Mouse (Mus musculus): Measurements from ENCODE around the gene Tmem150b. TPM values are rescaled to one million over a fixed set of nuclear protein-coding genes. Genes with fewer than 3 reads are reported as not detected.

Tmem150b gene
- polyA plus RNA-seq, 1 experiment from 2014 or later, result 0.33 TPM

DNA sequence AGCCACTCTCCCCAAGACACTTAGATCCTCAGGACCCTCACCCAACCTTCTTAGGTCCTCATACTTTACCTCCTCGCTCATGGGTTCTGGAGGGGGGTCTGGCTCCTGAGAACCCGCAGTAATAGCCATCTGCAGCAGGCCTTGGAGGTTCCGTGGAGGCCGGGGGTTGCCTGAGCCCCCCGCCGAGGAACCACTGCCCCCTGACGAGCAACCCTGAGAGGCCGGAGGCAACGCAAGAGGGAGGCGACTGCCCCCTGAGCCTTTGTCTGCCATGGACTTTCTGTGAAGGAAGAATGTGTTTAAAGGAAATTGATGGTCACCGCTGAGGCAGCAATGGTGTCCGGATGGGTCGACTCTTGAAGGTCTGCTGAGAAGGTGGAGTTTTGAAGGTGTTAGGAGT, 40.8 kb downstream of the Tmem150b start:
- Histone ChIP-seq H3K9ac (peak overlapping the region; percentile 58), H3K4me3 (peak overlapping the region; percentile 83), H3K9me3 (no peaks in the 10 kb centered on the region), H3K4me2 (replicated peaks) (peak overlapping the region; percentile 97), H3K4me1 (peaks cover 6% of the 10 kb centered on the region), H3K36me3 (peaks cover 19% of the 10 kb centered on the region), H3K27ac (no peak overlapping the region), H3K27me3 (no peaks in the 10 kb centered on the region)
- no peak for ATAC-seq (ENCODE audit: insufficient number of reproducible peaks, insufficient read depth, low FRiP score, low TSS enrichment)
- under 1% methylated on average over 13 of the region's 13 CpGs for WGBS

GRCm38 (mm10) chr7:4683307-4683706, 41.7 kb downstream of the Tmem150b start:
- no peak overlapping the region for H3K4me3 ChIP-seq
- no peak overlapping the region for H3K4me2 ChIP-seq (replicated peaks)
- 81% methylated on average over 5 of the region's 5 CpGs for WGBS

GRCm38 (mm10) chr7:4675200-4675599, 49.8 kb downstream of the Tmem150b start:
- no peak for ATAC-seq (ENCODE audit: insufficient number of reproducible peaks, insufficient read depth, low FRiP score, low TSS enrichment)

More at GRCm38 (mm10) chr7:4683307-4683706, 41.7 kb downstream of the Tmem150b start:
- Histone ChIP-seq H3K27ac (no peak overlapping the region), H3K27me3 (no peaks in the 10 kb centered on the region), H3K4me1 (peaks cover 6% of the 10 kb centered on the region), H3K9ac (no peak overlapping the region), H3K9me3 (no peaks in the 10 kb centered on the region), H3K36me3 (peaks cover 19% of the 10 kb centered on the region)
- ATAC-seq (ENCODE audit: insufficient number of reproducible peaks, insufficient read depth, low FRiP score, low TSS enrichment), result no peak

GRCm38 (mm10) chr7:4674114-4674731, 50.8 kb downstream of the Tmem150b start:
- 93% methylated on average over 12 of the region's 12 CpGs for WGBS
- peaks cover 56% of the 10 kb centered on the region for H3K36me3 ChIP-seq

More at GRCm38 (mm10) chr7:4675200-4675599, 49.8 kb downstream of the Tmem150b start:
- no peak overlapping the region for H3K9ac ChIP-seq
- no peaks in the 10 kb centered on the region for H3K9me3 ChIP-seq
- H3K4me2 ChIP-seq (replicated peaks), result no peak overlapping the region
- no peak overlapping the region for H3K4me3 ChIP-seq
- peaks cover 56% of the 10 kb centered on the region for H3K36me3 ChIP-seq
- no peaks in the 10 kb centered on the region for H3K27me3 ChIP-seq
- no peak overlapping the region for H3K27ac ChIP-seq
- WGBS, result 80% methylated on average over 7 of the region's 7 CpGs
- no peaks in the 10 kb centered on the region for H3K4me1 ChIP-seq

GRCm38 (mm10) chr7:4671956-4672355, 53.1 kb downstream of the Tmem150b start:
- no peak overlapping the region for H3K27ac ChIP-seq
- ATAC-seq (ENCODE audit: insufficient number of reproducible peaks, insufficient read depth, low FRiP score, low TSS enrichment), result no peak
- H3K4me2 ChIP-seq (replicated peaks), result no peak overlapping the region
- H3K4me3 ChIP-seq, result no peak overlapping the region
- no peaks in the 10 kb centered on the region for H3K9me3 ChIP-seq
- H3K27me3 ChIP-seq, result no peaks in the 10 kb centered on the region
- H3K36me3 ChIP-seq, result peaks cover 67% of the 10 kb centered on the region
- no peak overlapping the region for H3K9ac ChIP-seq
- no peaks in the 10 kb centered on the region for H3K4me1 ChIP-seq
- 43% methylated on average over 4 of the region's 4 CpGs for WGBS

More at GRCm38 (mm10) chr7:4674114-4674731, 50.8 kb downstream of the Tmem150b start:
- ATAC-seq (ENCODE audit: insufficient number of reproducible peaks, insufficient read depth, low FRiP score, low TSS enrichment), result no peak
- Histone ChIP-seq H3K27ac (no peak overlapping the region), H3K4me2 (replicated peaks) (no peak overlapping the region), H3K4me1 (no peaks in the 10 kb centered on the region), H3K4me3 (no peak overlapping the region), H3K9me3 (no peaks in the 10 kb centered on the region), H3K9ac (no peak overlapping the region), H3K27me3 (no peaks in the 10 kb centered on the region)

- H3K4me3 ChIP-seq, result no peak overlapping the region
- H3K4me1 ChIP-seq, result no peaks in the 10 kb centered on the region
- 88% methylated on average over 8 of the region's 8 CpGs for WGBS
- H3K4me2 ChIP-seq (replicated peaks), result no peak overlapping the region
- H3K27ac ChIP-seq, result no peak overlapping the region
- no peak overlapping the region for H3K9ac ChIP-seq
- H3K36me3 ChIP-seq, result peaks cover 70% of the 10 kb centered on the region
- H3K9me3 ChIP-seq, result no peaks in the 10 kb centered on the region
- ATAC-seq (ENCODE audit: insufficient number of reproducible peaks, insufficient read depth, low FRiP score, low TSS enrichment), result no peak
- no peaks in the 10 kb centered on the region for H3K27me3 ChIP-seq
These were observed 54.3 kb downstream of the Tmem150b start for GRCm38 (mm10) chr7:4670655-4671255.

DNA sequence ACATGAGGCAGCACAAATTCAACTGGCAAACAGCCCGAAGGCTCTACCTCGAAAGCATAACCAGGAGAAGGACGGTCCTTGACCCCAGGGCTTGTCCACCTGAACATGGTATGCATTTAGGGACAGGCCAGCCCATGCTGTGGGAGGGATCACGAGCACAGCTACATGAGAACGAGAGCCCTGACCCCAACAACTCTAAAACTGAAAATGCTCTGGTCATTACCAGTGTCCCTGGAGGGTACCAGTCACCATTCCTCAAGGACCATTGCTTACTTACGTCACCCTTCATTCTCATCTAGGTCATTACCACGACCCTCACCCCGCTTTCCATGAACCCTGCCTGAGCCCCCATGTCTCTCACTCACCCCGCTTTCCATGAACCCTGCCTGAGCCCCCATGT, 55.9 kb downstream of the Tmem150b start:
- Histone ChIP-seq H3K36me3 (peaks cover 63% of the 10 kb centered on the region), H3K9ac (no peak overlapping the region), H3K27me3 (no peaks in the 10 kb centered on the region), H3K9me3 (no peaks in the 10 kb centered on the region), H3K4me3 (no peak overlapping the region), H3K27ac (no peak overlapping the region), H3K4me1 (no peaks in the 10 kb centered on the region), H3K4me2 (replicated peaks) (no peak overlapping the region)
- ATAC-seq (ENCODE audit: insufficient number of reproducible peaks, insufficient read depth, low FRiP score, low TSS enrichment), result no peak
- whole genome bisulfite sequencing, result 96% methylated on average over 9 of the region's 9 CpGs

GRCm38 (mm10) chr7:4668506-4668905, 56.5 kb downstream of the Tmem150b start:
- 94% methylated on average over 8 of the region's 8 CpGs for WGBS

DNA sequence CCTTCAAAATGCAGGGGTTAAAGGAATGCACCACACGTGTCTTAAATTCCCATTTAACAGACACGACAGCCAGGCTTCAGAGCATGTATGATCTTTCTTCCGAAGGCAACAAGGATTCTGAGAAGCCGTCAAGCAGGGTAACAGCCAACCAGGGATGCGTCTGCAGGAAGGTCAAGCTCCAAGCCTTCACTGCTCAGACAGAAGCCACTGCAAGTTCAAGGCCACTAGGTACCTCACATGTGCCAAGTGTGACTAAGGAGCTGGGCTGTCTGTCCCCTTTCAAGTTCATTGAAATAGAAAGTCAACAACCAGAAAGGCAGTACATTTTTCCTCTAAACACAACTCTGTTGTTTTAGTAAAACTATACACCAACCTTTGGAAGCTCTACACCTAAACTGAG, 58.2 kb downstream of the Tmem150b start:
- no peak for ATAC-seq (ENCODE audit: insufficient number of reproducible peaks, insufficient read depth, low FRiP score, low TSS enrichment)
- Histone ChIP-seq H3K9me3 (no peaks in the 10 kb centered on the region), H3K27me3 (no peaks in the 10 kb centered on the region), H3K27ac (no peak overlapping the region), H3K36me3 (peaks cover 60% of the 10 kb centered on the region), H3K4me2 (replicated peaks) (no peak overlapping the region), H3K4me1 (no peaks in the 10 kb centered on the region), H3K9ac (no peak overlapping the region), H3K4me3 (no peak overlapping the region)
- WGBS, result 93% methylated on average over 5 of the region's 5 CpGs

More at GRCm38 (mm10) chr7:4668506-4668905, 56.5 kb downstream of the Tmem150b start:
- Histone ChIP-seq H3K9ac (no peak overlapping the region), H3K36me3 (peaks cover 63% of the 10 kb centered on the region), H3K27me3 (no peaks in the 10 kb centered on the region), H3K9me3 (no peaks in the 10 kb centered on the region), H3K4me2 (replicated peaks) (no peak overlapping the region), H3K27ac (no peak overlapping the region), H3K4me1 (no peaks in the 10 kb centered on the region), H3K4me3 (no peak overlapping the region)
- ATAC-seq (ENCODE audit: insufficient number of reproducible peaks, insufficient read depth, low FRiP score, low TSS enrichment), result no peak

DNA sequence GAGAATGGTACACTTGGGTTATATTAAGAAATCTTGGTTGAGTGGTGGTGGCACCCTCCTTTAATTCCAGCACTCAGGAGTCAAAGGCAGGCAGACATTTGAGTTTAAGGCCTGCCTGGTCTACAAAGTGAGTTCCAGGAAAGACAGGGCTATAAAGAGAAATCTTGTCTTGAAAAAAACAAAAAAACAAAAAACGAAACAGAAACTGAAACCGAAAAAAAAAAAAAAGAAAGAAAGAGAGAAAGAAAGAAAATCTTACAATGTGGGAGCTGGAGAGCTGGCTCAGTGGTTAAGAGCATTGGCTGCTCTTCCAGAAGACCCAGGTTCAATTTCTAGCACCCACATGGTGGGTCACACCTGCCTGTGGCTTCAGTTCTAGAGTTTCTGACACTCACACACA, 61.3 kb downstream of the Tmem150b start:
- Histone ChIP-seq H3K9me3 (no peaks in the 10 kb centered on the region), H3K27me3 (no peaks in the 10 kb centered on the region), H3K27ac (no peak overlapping the region), H3K4me2 (replicated peaks) (no peak overlapping the region), H3K4me3 (no peak overlapping the region), H3K4me1 (peaks cover 10% of the 10 kb centered on the region; the same call in 1 of the 2 replicates), H3K36me3 (peaks cover 35% of the 10 kb centered on the region), H3K9ac (no peak overlapping the region)
- ATAC-seq (ENCODE audit: insufficient number of reproducible peaks, insufficient read depth, low FRiP score, low TSS enrichment), result no peak
- whole genome bisulfite sequencing, result 86% methylated on average over 2 of the region's 2 CpGs

GRCm38 (mm10) chr7:4663179-4663578, 61.9 kb downstream of the Tmem150b start:
- Histone ChIP-seq H3K27me3 (no peaks in the 10 kb centered on the region), H3K4me3 (no peak overlapping the region), H3K36me3 (peaks cover 29% of the 10 kb centered on the region), H3K9ac (no peak overlapping the region), H3K4me2 (replicated peaks) (no peak overlapping the region), H3K9me3 (no peaks in the 10 kb centered on the region), H3K27ac (no peak overlapping the region), H3K4me1 (peaks cover 10% of the 10 kb centered on the region; the same call in 1 of the 2 replicates)
- no peak for ATAC-seq (ENCODE audit: insufficient number of reproducible peaks, insufficient read depth, low FRiP score, low TSS enrichment)
- 59% methylated on average over 8 of the region's 8 CpGs for WGBS

DNA sequence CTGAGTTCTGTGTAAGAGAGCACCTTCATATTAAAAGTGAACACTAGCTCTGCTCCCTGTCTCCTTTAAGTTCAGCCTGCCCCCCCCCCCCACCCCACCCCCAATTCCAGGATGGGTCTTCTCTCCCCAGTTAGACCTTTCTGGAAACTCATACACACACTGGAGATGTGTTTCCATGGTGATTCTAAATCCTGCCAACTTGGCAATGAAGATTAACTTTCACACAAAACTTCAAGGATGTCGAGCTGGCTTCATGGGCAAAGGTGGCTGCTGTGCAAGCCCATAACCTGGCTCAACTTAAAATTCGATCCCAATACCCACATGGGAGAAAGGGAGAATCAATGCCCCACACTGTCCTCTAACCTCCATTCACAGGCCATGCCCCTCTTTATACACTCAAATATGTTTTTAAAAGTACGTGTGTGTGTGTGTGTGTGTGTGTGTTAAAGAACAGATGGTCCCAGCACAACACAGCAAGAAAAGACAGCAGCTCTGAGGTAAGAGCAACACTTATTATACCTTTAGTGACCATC, 65.1 kb downstream of the Tmem150b start:
- Histone ChIP-seq H3K9me3 (no peaks in the 10 kb centered on the region), H3K4me3 (peak overlapping the region; percentile 75), H3K9ac (peak overlapping the region; percentile 89), H3K27me3 (no peaks in the 10 kb centered on the region), H3K4me2 (replicated peaks) (peak overlapping the region; percentile 66), H3K4me1 (peaks cover 29% of the 10 kb centered on the region), H3K27ac (peak overlapping the region; percentile 94), H3K36me3 (peaks cover 10% of the 10 kb centered on the region)
- 62% methylated on average over 3 of the region's 3 CpGs for WGBS
- no peak for ATAC-seq (ENCODE audit: insufficient number of reproducible peaks, insufficient read depth, low FRiP score, low TSS enrichment)

Data from embryonic facial prominence, embryonic 12.5 days (tissue).